Mouse (Mus musculus) heart, adult 8-10 months (tissue): ENCODE measurements at regions not wholly inside any gene's neighbourhood (a gene's known extent, or its start where the extent isn't known, plus 50 kb on each side); places are given as distances from the start of the nearest gene placed in this dataset.

Source experiments
- DNase-seq: peaks from one replicate; pipeline ENCODE4 v3.0.0; 2022; ENCODE audit warnings: low spot score

GRCm38 (mm10) chr12:106128944-106129724 lies 119.1 kb downstream of the Vrk1 start:
- no peak for DNase-seq

DNA sequence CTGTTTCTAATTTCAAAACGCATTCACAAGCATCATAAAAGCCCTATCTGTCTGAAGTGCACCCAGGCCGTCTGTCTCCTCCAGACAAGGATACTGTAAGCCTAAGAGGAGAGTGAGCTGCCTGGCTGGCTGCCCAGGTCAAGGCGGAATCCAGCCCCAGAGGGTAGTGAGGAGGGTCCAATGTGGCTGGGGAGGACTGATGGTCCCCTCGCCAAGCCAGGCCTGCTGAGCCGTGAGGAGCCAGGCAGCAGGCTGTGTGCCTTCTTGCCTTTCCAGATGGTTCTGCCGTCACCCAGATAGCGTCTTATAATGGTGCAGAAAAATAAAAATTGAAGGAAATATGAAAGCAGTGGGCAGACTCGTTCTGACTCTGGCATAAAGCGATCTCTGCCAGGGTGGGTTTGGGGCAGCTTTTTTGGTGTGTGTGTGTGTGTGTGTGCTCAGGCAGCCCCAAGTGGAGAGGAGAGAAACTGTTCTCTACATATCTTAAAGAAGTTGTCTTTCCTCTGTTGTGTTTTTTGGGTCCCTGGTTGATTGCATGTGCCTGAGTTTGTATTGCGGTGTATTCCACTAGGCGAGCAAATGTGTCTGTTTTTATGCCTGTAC lies 120.1 kb downstream of the Vrk1 start:
- no peak for DNase-seq

DNA sequence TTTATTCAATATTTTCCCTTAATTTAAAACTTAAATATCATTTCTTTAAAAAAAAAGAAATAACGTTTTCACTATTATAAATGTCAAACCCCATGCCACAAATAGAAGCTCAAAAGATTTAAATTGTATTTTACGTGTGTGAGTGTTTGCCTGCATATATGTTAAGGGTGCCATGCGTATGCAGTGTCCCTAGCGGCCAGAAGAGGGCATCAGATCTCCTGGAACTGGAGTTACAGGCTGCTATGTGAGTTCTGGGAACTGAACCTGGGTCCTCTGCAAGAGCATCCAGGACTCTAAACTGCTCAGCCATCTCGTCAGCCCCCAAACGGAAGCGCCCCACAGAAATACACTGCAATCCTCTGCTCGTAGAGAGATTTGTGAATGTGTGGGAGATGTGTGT lies 122.7 kb downstream of the Vrk1 start:
- DNase-seq, result no peak

DNA sequence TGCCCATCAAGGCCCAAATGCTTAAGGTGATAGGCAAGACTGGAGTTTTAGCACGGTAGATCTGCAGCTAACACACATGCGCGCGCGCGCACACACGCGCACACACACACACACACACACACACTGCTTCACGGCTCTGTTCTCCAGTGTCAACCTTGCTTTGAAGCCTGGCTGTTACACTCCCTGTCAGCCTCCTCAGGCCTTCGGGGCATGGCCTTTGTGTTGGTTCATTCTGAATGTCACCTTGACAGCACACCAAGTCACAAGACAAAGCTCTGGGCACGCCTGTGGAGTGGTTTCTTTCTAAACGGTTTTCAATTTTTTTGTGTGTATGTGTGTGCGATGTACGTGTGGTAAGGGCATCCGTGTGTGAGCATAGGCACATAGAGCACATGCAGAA lies 128.4 kb downstream of the Vrk1 start:
- DNase-seq, result no peak

- DNase-seq, result no peak
Measured at GRCm38 (mm10) chr12:106139491-106139890, 129.5 kb downstream of the Vrk1 start.

GRCm38 (mm10) chr12:106139927-106140326 lies 129.9 kb downstream of the Vrk1 start:
- DNase-seq, result no peak

GRCm38 (mm10) chr12:106140671-106141070 lies 130.6 kb downstream of the Vrk1 start:
- no peak for DNase-seq

DNA sequence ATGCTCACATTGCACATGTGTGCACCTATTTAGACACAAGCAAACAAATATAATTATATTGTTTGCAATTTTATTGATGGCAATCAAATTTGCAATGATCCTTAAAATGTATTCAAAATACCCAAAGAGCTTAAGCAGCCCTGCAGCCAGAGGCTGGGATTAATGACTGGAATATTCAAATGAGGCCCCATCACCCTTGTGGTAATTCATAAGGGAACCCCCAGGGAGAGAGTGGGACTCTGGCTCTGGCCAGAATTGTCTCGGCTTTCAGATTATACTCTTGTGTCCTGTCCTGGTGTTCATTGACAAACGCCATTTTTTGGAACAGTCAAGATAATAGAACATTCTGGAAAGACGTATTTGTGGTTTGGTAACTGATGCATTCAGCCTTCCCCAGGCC lies 133.5 kb downstream of the Vrk1 start:
- DNase-seq, result no peak

DNA sequence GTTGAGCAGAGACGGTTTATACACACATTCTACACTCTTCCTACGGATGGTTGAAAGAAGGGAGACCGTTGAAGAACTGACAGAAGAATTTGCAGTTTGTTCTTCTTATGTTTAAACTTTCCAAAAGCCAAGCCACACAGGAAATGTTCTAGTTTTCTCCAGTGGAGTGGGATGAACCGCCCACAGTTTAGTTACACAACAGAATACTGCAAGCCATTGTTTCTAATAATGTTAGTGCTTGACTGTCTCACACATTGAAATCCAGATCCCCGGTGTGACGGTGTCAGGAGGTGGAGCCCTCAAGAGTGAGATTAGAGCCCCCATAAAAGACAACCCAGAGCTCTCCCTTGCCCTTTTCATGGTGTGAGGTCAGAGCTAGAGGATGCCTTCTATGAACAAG lies 146.8 kb downstream of the Vrk1 start:
- DNase-seq, result no peak

DNA sequence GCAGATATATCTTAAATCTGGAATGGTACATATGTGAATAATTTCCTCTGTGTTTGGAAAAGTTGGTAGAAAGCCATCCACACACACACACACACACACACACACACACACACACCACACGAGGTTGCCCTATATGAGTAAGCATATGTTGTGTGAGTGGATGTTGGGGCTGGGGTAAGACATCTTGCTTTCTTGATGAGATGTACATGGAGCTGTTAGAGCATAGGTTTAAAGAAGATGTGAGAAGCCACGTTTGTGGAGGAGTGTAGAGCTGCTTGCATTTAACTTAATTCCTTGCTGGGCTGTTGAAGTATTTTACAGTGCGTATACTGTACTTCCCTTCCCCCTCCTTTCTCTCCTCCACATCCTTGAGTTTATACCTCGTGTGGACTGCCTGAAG lies 147.8 kb downstream of the Vrk1 start:
- DNase-seq, result no peak

GRCm38 (mm10) chr12:106158620-106159019 lies 148.6 kb downstream of the Vrk1 start:
- no peak for DNase-seq

DNA sequence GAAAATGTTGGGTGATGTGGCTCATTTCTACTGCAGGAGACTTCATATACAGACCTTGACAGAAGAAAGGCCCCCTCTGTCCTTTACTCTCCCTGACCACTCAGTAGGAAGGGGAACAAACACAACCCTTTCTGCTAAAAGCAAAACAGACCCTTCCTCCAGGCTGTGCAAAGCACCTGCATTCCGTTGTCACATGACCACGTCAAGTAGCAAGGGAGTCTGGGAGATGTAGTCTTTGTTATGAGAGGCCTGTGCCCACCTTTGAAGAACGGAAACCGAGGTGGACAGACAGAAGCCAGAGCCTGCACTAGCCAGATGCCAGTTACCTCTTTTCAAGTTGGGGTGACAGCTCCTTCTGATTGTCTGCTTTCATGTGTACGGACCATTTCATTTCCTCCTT lies 161.3 kb downstream of the Vrk1 start:
- DNase-seq, result no peak

DNA sequence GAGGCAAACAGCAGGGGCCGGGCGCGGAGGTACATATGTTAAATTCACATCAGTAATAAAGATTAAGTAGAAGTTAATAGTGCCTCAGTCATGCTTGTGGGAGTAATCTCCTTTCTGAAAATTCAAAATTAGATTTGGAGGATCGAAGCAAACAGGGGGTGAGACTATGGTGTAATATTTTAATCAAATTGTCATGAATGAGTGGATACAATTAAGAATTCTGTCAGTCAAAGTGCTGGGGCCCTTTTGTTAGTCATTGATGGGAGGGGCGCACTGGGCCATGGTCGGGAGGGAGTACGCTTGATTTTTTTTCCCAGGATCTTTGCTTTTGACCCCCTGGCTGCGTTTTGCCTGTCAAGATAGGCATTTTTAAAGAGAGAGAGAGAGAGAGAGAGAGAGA lies 163.2 kb downstream of the Vrk1 start:
- no peak for DNase-seq

DNA sequence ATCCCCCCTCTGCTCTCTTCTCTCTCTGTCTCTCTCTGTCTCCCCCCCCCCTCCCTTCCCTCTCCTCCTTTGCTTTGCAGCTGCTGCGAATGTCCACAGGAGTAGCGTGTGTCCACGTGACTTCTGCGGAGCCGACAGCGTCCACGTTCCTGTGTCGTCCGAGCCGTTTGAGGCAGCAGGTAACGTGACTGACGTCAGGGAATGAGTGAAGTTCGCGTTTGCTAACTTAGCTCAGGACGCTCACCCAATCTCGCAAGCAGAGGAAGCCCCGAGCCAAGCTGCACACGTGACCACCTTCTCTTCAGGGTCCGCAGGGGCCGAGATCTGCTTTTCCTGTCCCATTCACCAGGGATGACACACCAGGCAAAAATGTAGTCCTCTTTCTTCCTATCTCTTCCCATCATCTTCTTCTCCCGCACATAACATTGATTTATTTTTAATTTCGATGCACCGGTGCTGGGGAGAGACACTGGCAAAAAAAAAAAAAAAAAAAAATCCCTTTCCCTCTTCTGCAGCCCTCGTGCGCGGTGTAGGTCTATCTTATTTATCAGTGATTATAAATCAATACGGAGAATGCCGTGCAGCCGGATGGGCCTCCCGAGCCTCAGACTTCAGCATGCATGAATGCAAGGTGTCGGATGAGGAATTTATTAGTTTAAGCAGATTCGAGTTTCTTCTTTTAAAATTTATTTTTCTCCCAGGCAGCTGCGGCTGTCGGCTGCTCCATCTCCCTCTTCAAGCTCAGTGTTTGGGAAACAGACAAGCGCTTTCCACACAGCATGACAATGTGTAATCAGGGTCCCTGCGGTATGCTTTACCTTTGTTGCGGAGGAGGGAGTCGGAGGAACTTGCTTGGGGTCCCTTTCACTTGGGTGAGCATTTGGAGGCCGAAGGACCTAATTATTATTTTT lies 164.3 kb downstream of the Vrk1 start:
- DNase-seq, result no peak

- DNase-seq, result no peak
Measured at GRCm38 (mm10) chr12:106174981-106175700, 165.1 kb downstream of the Vrk1 start.

DNA sequence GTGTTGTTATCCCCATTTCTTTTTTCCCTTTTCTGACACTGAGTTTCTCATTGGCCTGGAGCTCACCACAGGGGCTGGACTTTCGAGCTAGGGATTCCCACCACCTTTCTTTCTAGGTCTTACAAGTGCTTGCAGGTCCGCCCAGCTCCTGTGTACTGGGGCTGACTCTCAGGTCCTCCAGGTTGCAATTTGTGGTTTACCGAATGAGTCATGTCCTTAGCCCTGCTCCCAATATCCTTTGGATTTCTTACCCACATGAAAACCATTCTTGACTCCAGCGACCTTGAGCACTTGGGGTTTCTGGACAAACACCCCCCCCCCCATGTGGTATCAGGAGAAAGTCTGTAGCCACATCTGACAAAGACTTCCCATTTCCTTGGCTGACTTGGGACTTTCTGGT lies 167.3 kb downstream of the Vrk1 start:
- no peak for DNase-seq

- DNase-seq, result no peak
Measured at GRCm38 (mm10) chr12:106177861-106178260, 167.8 kb downstream of the Vrk1 start.

GRCm38 (mm10) chr12:106178688-106179205 lies 168.7 kb downstream of the Vrk1 start:
- DNase-seq, result no peak

- DNase-seq, result no peak
Measured at GRCm38 (mm10) chr12:106182923-106183322, 172.9 kb downstream of the Vrk1 start.

DNA sequence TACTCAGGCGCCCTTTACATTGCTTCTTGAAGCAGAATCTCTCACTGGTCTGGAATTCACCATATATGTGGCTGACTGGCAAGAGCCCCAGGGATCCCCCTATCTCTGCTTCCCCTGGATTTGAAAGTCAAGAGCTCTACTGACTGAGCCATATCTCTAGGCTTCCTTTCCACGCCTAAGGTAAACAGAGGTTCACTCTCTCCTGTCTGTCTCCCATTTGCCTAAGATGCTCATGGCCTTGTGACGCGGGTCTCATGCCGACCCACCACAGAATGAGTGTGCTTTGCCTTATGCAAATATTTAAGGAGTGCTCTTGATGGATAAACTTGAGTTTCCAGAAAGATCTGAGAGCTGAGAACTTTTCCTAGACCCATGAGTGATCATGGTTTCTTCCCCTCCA lies 173.9 kb downstream of the Vrk1 start:
- no peak for DNase-seq

- no peak for DNase-seq
Measured at GRCm38 (mm10) chr12:106185398-106186077, 175.5 kb downstream of the Vrk1 start.
